Mouse (Mus musculus) intestine, embryonic 14.5 days (tissue): ENCODE measurements around the gene Odf4. TPM values are rescaled to one million over a fixed set of nuclear protein-coding genes. Genes with fewer than 3 reads are reported as not detected.
"Not testable (repeated sequence)": the region's sequence is repeated elsewhere in the genome, so short reads cannot be mapped to it uniquely, and the experiment has no call there.

Experiments
- ATAC-seq: fragments of 200-750 bp; cut with Nextera tagmentation; replicated peaks from 2 replicates; pipeline ENCODE4 v1.8.0; 2017; ENCODE audit warnings: low read depth, moderate number of reproducible peaks, moderate TSS enrichment, moderate library complexity; ENCODE audit not compliant: low FRiP score, low TSS enrichment
- DNase-seq: peaks from one replicate; pipeline ENCODE4 v3.0.0-alpha.2; 2018; ENCODE audit warnings: low spot score
- H3K27ac ChIP-seq: fragments of 300-500 bp; sonication (generic); 2 replicates; pipeline ENCODE4 v1.5.1; 2014; ENCODE audit warnings: low read depth, mild to moderate bottlenecking, control low read depth
- H3K27me3 ChIP-seq: fragments of 300-500 bp; sonication (generic); replicated peaks from 2 replicates; pipeline ENCODE4 v1.6.1; 2014; ENCODE audit warnings: low read length, control low read depth; ENCODE audit not compliant: control insufficient read depth, insufficient read depth
- H3K36me3 ChIP-seq: fragments of 300-500 bp; sonication (generic); 2 replicates; pipeline ENCODE4 v1.6.1; 2014; ENCODE audit warnings: low read length, control low read depth; ENCODE audit not compliant: control insufficient read depth, insufficient read depth
- H3K4me1 ChIP-seq: fragments of 300-500 bp; sonication (generic); replicated peaks from 2 replicates; pipeline ENCODE4 v1.6.1; 2014; ENCODE audit warnings: low read length, control low read depth, mixed read lengths; ENCODE audit not compliant: control insufficient read depth, insufficient read depth
- H3K4me2 ChIP-seq: fragments of 300-500 bp; sonication (generic); 2 replicates; pipeline ENCODE4 v1.6.1; 2014; ENCODE audit warnings: low read length
- H3K4me3 ChIP-seq: fragments of 300-500 bp; sonication (generic); 2 replicates; pipeline ENCODE4 v1.5.1; 2014; ENCODE audit warnings: low read depth, low read length, control low read depth, mixed read lengths
- H3K9ac ChIP-seq: fragments of 300-500 bp; sonication (generic); 2 replicates; pipeline ENCODE4 v1.6.1; 2014; ENCODE audit warnings: mild to moderate bottlenecking, low read length
- H3K9me3 ChIP-seq: fragments of 300-500 bp; sonication (generic); 2 replicates; pipeline ENCODE4 v1.6.1; 2016; ENCODE audit warnings: low read length, control low read depth; ENCODE audit not compliant: control insufficient read depth
- WGBS: fragments of 180-500 bp; shearing (Covaris S2); extraction: QIAGEN DNeasy Blood & Tissue Kit; methylation state at CpG from one replicate; pipeline ENCODE4 v1.1.7; 2014; 5-methylcytosine and 5-hydroxymethylcytosine counted together
- polyA plus RNA-seq: library from polyadenylated mRNA; unstranded; fragments of >200 nt; fragmentation: Nextera tagmentation; extraction: Ambion mirVana; gene quantifications from 2 replicates; pipeline ENCODE4 v1.2.1, GENCODE M21; 2014

Odf4 gene
- polyA plus RNA-seq, 1 experiment from 2014 or later = 0.22 TPM

GRCm38 (mm10) chr11:68940516-68940915 lies 13.6 kb upstream of the Odf4 start:
- H3K4me3 ChIP-seq = peak overlapping the region; percentile 40
- no peak for ATAC-seq
- H3K9me3 ChIP-seq = no peaks in the 10 kb centered on the region
- H3K4me2 ChIP-seq = peak overlapping the region; percentile 65
- H3K36me3 ChIP-seq = no peaks in the 10 kb centered on the region
- WGBS = 48% methylated on average over 4 of the region's 4 CpGs
- DNase-seq = no peak
- H3K27me3 ChIP-seq = no peaks in the 10 kb centered on the region
- H3K27ac ChIP-seq = no peak overlapping the region
- peak overlapping the region; percentile 47; the same call in 1 of the 2 replicates for H3K9ac ChIP-seq
- H3K4me1 ChIP-seq = peaks cover 4% of the 10 kb centered on the region; the same call in 1 of the 2 replicates

- peak; percentile 97 for ATAC-seq
- H3K4me3 ChIP-seq = peak overlapping the region; percentile 40
- no peaks in the 10 kb centered on the region for H3K27me3 ChIP-seq
- 2% methylated on average over 16 of the region's 16 CpGs for WGBS
- peak overlapping the region; percentile 65 for H3K4me2 ChIP-seq
- peak overlapping the region; percentile 39; the same call in 1 of the 2 replicates for H3K27ac ChIP-seq
- no peaks in the 10 kb centered on the region for H3K36me3 ChIP-seq
- peak overlapping the region; percentile 47 for H3K9ac ChIP-seq
- H3K9me3 ChIP-seq = no peaks in the 10 kb centered on the region
- peak; percentile 90 for DNase-seq
- H3K4me1 ChIP-seq = peaks cover 4% of the 10 kb centered on the region; the same call in 1 of the 2 replicates
These were observed 12.8 kb upstream of the Odf4 start for GRCm38 (mm10) chr11:68939451-68940304.

GRCm38 (mm10) chr11:68936951-68937350 lies 10.1 kb upstream of the Odf4 start:
- WGBS = 85% methylated on average over 4 of the region's 4 CpGs

GRCm38 (mm10) chr11:68933885-68934507 lies 7.1 kb upstream of the Odf4 start:
- H3K27ac ChIP-seq = no peak overlapping the region
- no peak overlapping the region for H3K9ac ChIP-seq
- WGBS = 70% methylated on average over 5 of the region's 5 CpGs
- no peak overlapping the region for H3K4me3 ChIP-seq
- DNase-seq (no peak), ATAC-seq (no peak)
- no peaks in the 10 kb centered on the region for H3K27me3 ChIP-seq
- no peaks in the 10 kb centered on the region; the same call in 1 of the 2 replicates for H3K4me1 ChIP-seq
- H3K9me3 ChIP-seq = no peaks in the 10 kb centered on the region
- H3K36me3 ChIP-seq = no peaks in the 10 kb centered on the region
- H3K4me2 ChIP-seq = no peak overlapping the region

More at GRCm38 (mm10) chr11:68936951-68937350, 10.1 kb upstream of the Odf4 start:
- not testable (repeated sequence) for H3K4me1 ChIP-seq, H3K4me3 ChIP-seq, H3K27me3 ChIP-seq, H3K27ac ChIP-seq, DNase-seq, ATAC-seq, H3K4me2 ChIP-seq, H3K36me3 ChIP-seq, H3K9ac ChIP-seq, H3K9me3 ChIP-seq

GRCm38 (mm10) chr11:68929947-68930346 lies 3.1 kb upstream of the Odf4 start:
- H3K9me3 ChIP-seq = no peaks in the 10 kb centered on the region
- ATAC-seq = no peak
- 16% methylated on average over 6 of the region's 6 CpGs for WGBS
- H3K4me1 ChIP-seq = no peaks in the 10 kb centered on the region; the same call in 1 of the 2 replicates
- 0 out of 2 replicates have a peak overlapping the region, but pooled peaks have one; percentile 3 for H3K4me2 ChIP-seq
- H3K36me3 ChIP-seq = no peaks in the 10 kb centered on the region
- H3K27me3 ChIP-seq = no peaks in the 10 kb centered on the region
- no peak for DNase-seq
- H3K4me3 ChIP-seq = no peak overlapping the region
- H3K9ac ChIP-seq = no peak overlapping the region
- H3K27ac ChIP-seq = no peak overlapping the region

GRCm38 (mm10) chr11:68924749-68925148 lies 2.1 kb downstream of the Odf4 start:
- no peak overlapping the region for H3K4me2 ChIP-seq
- no peaks in the 10 kb centered on the region for H3K27me3 ChIP-seq
- no peak overlapping the region for H3K9ac ChIP-seq
- 72% methylated on average over 2 of the region's 2 CpGs for WGBS
- H3K4me3 ChIP-seq = no peak overlapping the region
- ATAC-seq = no peak
- H3K27ac ChIP-seq = no peak overlapping the region
- no peak for DNase-seq
- H3K4me1 ChIP-seq = no peaks in the 10 kb centered on the region; the same call in 1 of the 2 replicates
- no peaks in the 10 kb centered on the region for H3K9me3 ChIP-seq
- H3K36me3 ChIP-seq = no peaks in the 10 kb centered on the region

GRCm38 (mm10) chr11:68923191-68923590 lies 3.7 kb downstream of the Odf4 start:
- no peak overlapping the region for H3K4me3 ChIP-seq
- no peak overlapping the region for H3K4me2 ChIP-seq
- DNase-seq (no peak), ATAC-seq (no peak)
- no peaks in the 10 kb centered on the region for H3K9me3 ChIP-seq
- WGBS = 51% methylated on average over 3 of the region's 3 CpGs
- no peak overlapping the region for H3K9ac ChIP-seq
- no peaks in the 10 kb centered on the region for H3K4me1 ChIP-seq
- H3K36me3 ChIP-seq = no peaks in the 10 kb centered on the region
- H3K27ac ChIP-seq = no peak overlapping the region
- H3K27me3 ChIP-seq = no peaks in the 10 kb centered on the region

GRCm38 (mm10) chr11:68914566-68914965 lies 12.3 kb downstream of the Odf4 start:
- Histone ChIP-seq H3K27ac (no peak overlapping the region), H3K27me3 (no peaks in the 10 kb centered on the region), H3K9me3 (no peaks in the 10 kb centered on the region), H3K36me3 (no peaks in the 10 kb centered on the region), H3K4me1 (0 out of 2 replicates have a peak, but pooled peaks cover 4% of the 10 kb centered on the region), H3K9ac (no peak overlapping the region), H3K4me2 (no peak overlapping the region), H3K4me3 (no peak overlapping the region)
- over 99% methylated on average over 4 of the region's 4 CpGs for WGBS
- ATAC-seq (no peak), DNase-seq (no peak)
